Mouse (Mus musculus): ENCODE results near the gene Prkca. TPM values are rescaled to one million over a fixed set of nuclear protein-coding genes. Genes with fewer than 3 reads are reported as not detected.

Prkca gene
- polyA plus RNA-seq, 1 experiment = 18.1 TPM

- Histone ChIP-seq H3K79me2 (ENCODE audit: control insufficient read depth, insufficient read depth) (peaks cover 51% of the 10 kb centered on the region), H3K4me3 (ENCODE audit: insufficient read depth, poor library complexity, severe bottlenecking) (no peak overlapping the region), H3K27me3 (ENCODE audit: control insufficient read depth, insufficient read depth, insufficient read length) (no peaks in the 10 kb centered on the region), H3ac (ENCODE audit: control insufficient read depth, insufficient read length, low read depth) (no peak overlapping the region), H3K36me3 (ENCODE audit: control insufficient read depth, insufficient read depth) (no peaks in the 10 kb centered on the region), H3K79me3 (ENCODE audit: low read depth) (peaks cover 4% of the 10 kb centered on the region)
- no peak for TF ChIP-seq CEBPB (IDR thresholded peaks at IDR 0.05; ENCODE audit: low read depth)
- no peak for TF ChIP-seq CTCF (IDR thresholded peaks at IDR 0.05; ENCODE audit: control insufficient read depth, insufficient read depth, insufficient read length)
- no peak for TF ChIP-seq MAX (IDR thresholded peaks at IDR 0.05)
- no peak for TF ChIP-seq MYOD1 (IDR thresholded peaks at IDR 0.05; ENCODE audit: control insufficient read depth, insufficient read length, low read depth)
- TF ChIP-seq USF1 (IDR thresholded peaks at IDR 0.05; ENCODE audit: low read depth) = no peak
- TF ChIP-seq MYOG (IDR thresholded peaks at IDR 0.05; ENCODE audit: control insufficient read depth, extremely low read depth, insufficient read length) = no peak
- TF ChIP-seq FOSL1 (IDR thresholded peaks at IDR 0.05; ENCODE audit: insufficient read depth, low read length, poor library complexity, severe bottlenecking) = no peak
Measured at GRCm38 (mm10) chr11:108104085-108104484, 239.6 kb downstream of the Prkca start.

GRCm38 (mm10) chr11:108101280-108101950 lies 242.3 kb downstream of the Prkca start:
- no peak overlapping the region for H3ac ChIP-seq (ENCODE audit: control insufficient read depth, insufficient read length, low read depth)
- H3K27me3 ChIP-seq (ENCODE audit: control insufficient read depth, insufficient read depth, insufficient read length) = no peaks in the 10 kb centered on the region
- H3K79me2 ChIP-seq (ENCODE audit: control insufficient read depth, insufficient read depth) = peaks cover 67% of the 10 kb centered on the region
- TF ChIP-seq CEBPB (IDR thresholded peaks at IDR 0.05; ENCODE audit: low read depth) = peak; percentile 8
- peak; percentile 91 for TF ChIP-seq MYOD1 (IDR thresholded peaks at IDR 0.05; ENCODE audit: control insufficient read depth, insufficient read length, low read depth)
- peak; percentile 61 for TF ChIP-seq MAX (IDR thresholded peaks at IDR 0.05)
- no peak for TF ChIP-seq MYOG (IDR thresholded peaks at IDR 0.05; ENCODE audit: control insufficient read depth, extremely low read depth, insufficient read length)
- peak; percentile 81 for TF ChIP-seq FOSL1 (IDR thresholded peaks at IDR 0.05; ENCODE audit: insufficient read depth, low read length, poor library complexity, severe bottlenecking)
- H3K36me3 ChIP-seq (ENCODE audit: control insufficient read depth, insufficient read depth) = no peaks in the 10 kb centered on the region
- peaks cover 4% of the 10 kb centered on the region for H3K79me3 ChIP-seq (ENCODE audit: low read depth)
- H3K4me3 ChIP-seq (ENCODE audit: insufficient read depth, poor library complexity, severe bottlenecking) = no peak overlapping the region

GRCm38 (mm10) chr11:108098306-108098705 lies 245.4 kb downstream of the Prkca start:
- Histone ChIP-seq H3K79me2 (ENCODE audit: control insufficient read depth, insufficient read depth) (peaks cover 45% of the 10 kb centered on the region), H3K79me3 (ENCODE audit: low read depth) (no peaks in the 10 kb centered on the region), H3K4me3 (ENCODE audit: insufficient read depth, poor library complexity, severe bottlenecking) (no peak overlapping the region), H3K36me3 (ENCODE audit: control insufficient read depth, insufficient read depth) (no peaks in the 10 kb centered on the region), H3K27me3 (ENCODE audit: control insufficient read depth, insufficient read depth, insufficient read length) (no peaks in the 10 kb centered on the region), H3ac (ENCODE audit: control insufficient read depth, insufficient read length, low read depth) (no peak overlapping the region)
- TF ChIP-seq MAX (IDR thresholded peaks at IDR 0.05) = no peak
- no peak for TF ChIP-seq MYOD1 (IDR thresholded peaks at IDR 0.05; ENCODE audit: control insufficient read depth, insufficient read length, low read depth)

- H3K36me3 ChIP-seq (ENCODE audit: control insufficient read depth, insufficient read depth) = no peaks in the 10 kb centered on the region
- no peak overlapping the region for H3ac ChIP-seq (ENCODE audit: control insufficient read depth, insufficient read length, low read depth)
- no peak for TF ChIP-seq MYOD1 (IDR thresholded peaks at IDR 0.05; ENCODE audit: control insufficient read depth, insufficient read length, low read depth)
- TF ChIP-seq CTCF (IDR thresholded peaks at IDR 0.05; ENCODE audit: control insufficient read depth, insufficient read depth, insufficient read length) = no peak
- TF ChIP-seq MAX (IDR thresholded peaks at IDR 0.05) = no peak
- TF ChIP-seq FOSL1 (IDR thresholded peaks at IDR 0.05; ENCODE audit: insufficient read depth, low read length, poor library complexity, severe bottlenecking) = no peak
- no peak for TF ChIP-seq MYOG (IDR thresholded peaks at IDR 0.05; ENCODE audit: control insufficient read depth, extremely low read depth, insufficient read length)
- TF ChIP-seq USF1 (IDR thresholded peaks at IDR 0.05; ENCODE audit: low read depth) = no peak
- H3K27me3 ChIP-seq (ENCODE audit: control insufficient read depth, insufficient read depth, insufficient read length) = no peaks in the 10 kb centered on the region
- no peak overlapping the region for H3K4me3 ChIP-seq (ENCODE audit: insufficient read depth, poor library complexity, severe bottlenecking)
- peaks cover 31% of the 10 kb centered on the region for H3K79me2 ChIP-seq (ENCODE audit: control insufficient read depth, insufficient read depth)
- no peaks in the 10 kb centered on the region for H3K79me3 ChIP-seq (ENCODE audit: low read depth)
Measured at GRCm38 (mm10) chr11:108094796-108095195, 248.9 kb downstream of the Prkca start.

GRCm38 (mm10) chr11:108093248-108093647 lies 250.5 kb downstream of the Prkca start:
- H3K79me3 ChIP-seq (ENCODE audit: low read depth) = no peaks in the 10 kb centered on the region
- H3K27me3 ChIP-seq (ENCODE audit: control insufficient read depth, insufficient read depth, insufficient read length) = no peaks in the 10 kb centered on the region
- no peaks in the 10 kb centered on the region for H3K36me3 ChIP-seq (ENCODE audit: control insufficient read depth, insufficient read depth)
- H3ac ChIP-seq (ENCODE audit: control insufficient read depth, insufficient read length, low read depth) = no peak overlapping the region
- no peak overlapping the region for H3K4me3 ChIP-seq (ENCODE audit: insufficient read depth, poor library complexity, severe bottlenecking)
- no peak for TF ChIP-seq CEBPB (IDR thresholded peaks at IDR 0.05; ENCODE audit: low read depth)
- H3K79me2 ChIP-seq (ENCODE audit: control insufficient read depth, insufficient read depth) = peaks cover 36% of the 10 kb centered on the region

GRCm38 (mm10) chr11:108091238-108091637 lies 252.5 kb downstream of the Prkca start:
- H3ac ChIP-seq (ENCODE audit: control insufficient read depth, insufficient read length, low read depth) = no peak overlapping the region
- peaks cover 2% of the 10 kb centered on the region for H3K79me3 ChIP-seq (ENCODE audit: low read depth)
- peaks cover 37% of the 10 kb centered on the region for H3K79me2 ChIP-seq (ENCODE audit: control insufficient read depth, insufficient read depth)
- H3K27me3 ChIP-seq (ENCODE audit: control insufficient read depth, insufficient read depth, insufficient read length) = no peaks in the 10 kb centered on the region
- TF ChIP-seq MYOD1 (IDR thresholded peaks at IDR 0.05; ENCODE audit: control insufficient read depth, insufficient read length, low read depth) (no peak), MYOG (IDR thresholded peaks at IDR 0.05; ENCODE audit: control insufficient read depth, extremely low read depth, insufficient read length) (no peak), CEBPB (IDR thresholded peaks at IDR 0.05; ENCODE audit: low read depth) (no peak), FOSL1 (IDR thresholded peaks at IDR 0.05; ENCODE audit: insufficient read depth, low read length, poor library complexity, severe bottlenecking) (no peak), USF1 (IDR thresholded peaks at IDR 0.05; ENCODE audit: low read depth) (no peak), MAX (IDR thresholded peaks at IDR 0.05) (no peak)
- H3K4me3 ChIP-seq (ENCODE audit: insufficient read depth, poor library complexity, severe bottlenecking) = no peak overlapping the region
- no peaks in the 10 kb centered on the region for H3K36me3 ChIP-seq (ENCODE audit: control insufficient read depth, insufficient read depth)
